21 mouse cellular contexts compared by ENCODE assay signal in genomic region chr7:73604597-73604996, GRCm38 (mm10).
DNase-seq lines count a peak whose midpoint lies in the region; ATAC-seq and TF ChIP-seq lines count a peak whose summit lies in the region.
"Had no signal": no experiment of that assay in that cellular context is flagged by ENCODE, and none has a peak within 500 bp of the region (broad histone marks: within the 10 kb centered on the region; RNA-seq: fewer than 3 reads in every experiment).

No protein-coding gene starts in this region.

- no peak for ATAC-seq in hindbrain, postnatal 0 days
- no peak for ATAC-seq in liver, embryonic 12.5 days
- ATAC-seq: forebrain, embryonic 15.5 days; forebrain, postnatal 0 days had no signal

- H3K4me3 ChIP-seq in hindbrain, embryonic 10.5 days, result no peak overlapping the region
- no peak overlapping the region for H3K4me3 ChIP-seq in hindbrain, postnatal 0 days (ENCODE audit: low read length)
- no peak overlapping the region for H3K4me3 ChIP-seq in limb, embryonic 10.5 days
- H3K4me3 ChIP-seq in liver, embryonic 12.5 days, result no peak overlapping the region
- H3K4me3 ChIP-seq: embryonic facial prominence, embryonic 12.5 days; forebrain, embryonic 12.5 days; forebrain, embryonic 15.5 days had no signal

- H3K27ac ChIP-seq in hindbrain, embryonic 10.5 days, result peak overlapping the region; percentile 40; the same call in 1 of the 2 replicates
- H3K27ac ChIP-seq in hindbrain, postnatal 0 days, result no peak overlapping the region
- H3K27ac ChIP-seq in limb, embryonic 10.5 days, result peak overlapping the region; percentile 21; the same call in 1 of the 2 replicates
- H3K27ac ChIP-seq in liver, embryonic 12.5 days, result no peak overlapping the region
- H3K27ac ChIP-seq: embryonic facial prominence, embryonic 12.5 days; forebrain, embryonic 15.5 days had no signal

- peaks cover 8% of the 10 kb centered on the region; the same call in 1 of the 2 replicates for H3K9me3 ChIP-seq in hindbrain, embryonic 10.5 days
- no peaks in the 10 kb centered on the region for H3K9me3 ChIP-seq in hindbrain, postnatal 0 days (ENCODE audit: low read length)
- 0 out of 2 replicates have a peak, but pooled peaks cover 3% of the 10 kb centered on the region for H3K9me3 ChIP-seq in limb, embryonic 10.5 days (replicated peaks)
- no peaks in the 10 kb centered on the region for H3K9me3 ChIP-seq in liver, embryonic 12.5 days (replicated peaks)
- H3K9me3 ChIP-seq: forebrain, embryonic 12.5 days; forebrain, embryonic 15.5 days had no signal

- DNase-seq in hindbrain, embryonic 10.5 days (ENCODE audit: low spot score), result no peak
- DNase-seq in hindbrain, postnatal 0 days (ENCODE audit: low spot score), result no peak
- DNase-seq in ES-CJ7 (ENCODE audit: low read depth, low spot score) (peak; percentile 74), ZHBTc4 (ENCODE audit: low read depth, low spot score) (peak; percentile 49)
- no peak for DNase-seq in limb, embryonic 10.5 days (ENCODE audit: low spot score)
- no peak for DNase-seq in cerebellum, postnatal 36 days
- no peak for DNase-seq in cerebellum, adult 9-11 months
- DNase-seq: adrenal gland, adult 2 months; adrenal gland, postnatal 10 days; adrenal gland, postnatal 25 days; cerebellum, adult 11 months; cerebellum, adult 18-20 months; cerebellum, adult 8-10 months; cerebellum, postnatal 10 days; cerebellum, postnatal 25 days; embryo, embryonic 11 days; forebrain, postnatal 0 days had no signal

- H3K4me1 ChIP-seq in hindbrain, embryonic 10.5 days (replicated peaks), result peaks cover 31% of the 10 kb centered on the region
- H3K4me1 ChIP-seq in hindbrain, postnatal 0 days (ENCODE audit: insufficient read depth, low read length), result no peaks in the 10 kb centered on the region
- H3K4me1 ChIP-seq in limb, embryonic 10.5 days, result peaks cover 38% of the 10 kb centered on the region
- H3K4me1 ChIP-seq in liver, embryonic 12.5 days, result peaks cover 62% of the 10 kb centered on the region
- H3K4me1 ChIP-seq: embryonic facial prominence, embryonic 12.5 days had no signal

- no peaks in the 10 kb centered on the region for H3K36me3 ChIP-seq in hindbrain, embryonic 10.5 days
- no peaks in the 10 kb centered on the region for H3K36me3 ChIP-seq in hindbrain, postnatal 0 days (ENCODE audit: insufficient read depth, low read length)
- H3K36me3 ChIP-seq in limb, embryonic 10.5 days, result peaks cover 2% of the 10 kb centered on the region; the same call in 1 of the 2 replicates
- H3K36me3 ChIP-seq in liver, embryonic 12.5 days, result no peaks in the 10 kb centered on the region
- H3K36me3 ChIP-seq: embryonic facial prominence, embryonic 12.5 days; forebrain, embryonic 12.5 days; forebrain, embryonic 15.5 days had no signal

- TF ChIP-seq CTCF in hindbrain, postnatal 0 days (IDR thresholded peaks at IDR 0.05; ENCODE audit: low read depth), result no peak

- no peak overlapping the region for H3K9ac ChIP-seq in hindbrain, postnatal 0 days (replicated peaks; ENCODE audit: low read length)
- H3K9ac ChIP-seq in liver, embryonic 12.5 days, result no peak overlapping the region
- H3K9ac ChIP-seq: embryonic facial prominence, embryonic 12.5 days; forebrain, embryonic 12.5 days; forebrain, embryonic 15.5 days; forebrain, postnatal 0 days had no signal

- no peaks in the 10 kb centered on the region for H3K27me3 ChIP-seq in hindbrain, embryonic 10.5 days (ENCODE audit: insufficient read depth, poor library complexity, severe bottlenecking)
- H3K27me3 ChIP-seq in hindbrain, postnatal 0 days (ENCODE audit: insufficient read depth, low read length), result no peaks in the 10 kb centered on the region
- no peaks in the 10 kb centered on the region for H3K27me3 ChIP-seq in limb, embryonic 10.5 days (ENCODE audit: low read depth, poor library complexity, severe bottlenecking)
- peaks cover 6% of the 10 kb centered on the region; the same call in 1 of the 2 replicates for H3K27me3 ChIP-seq in liver, embryonic 12.5 days (replicated peaks)
- H3K27me3 ChIP-seq: embryonic facial prominence, embryonic 12.5 days; forebrain, embryonic 12.5 days; forebrain, embryonic 15.5 days had no signal

- 48% methylated on average over 2 of the region's 2 CpGs for WGBS in hindbrain, embryonic 10.5 days
- 35% methylated on average over 2 of the region's 2 CpGs for WGBS in hindbrain, postnatal 0 days
- 57% methylated on average over 2 of the region's 2 CpGs for whole genome bisulfite sequencing in limb, embryonic 10.5 days
- WGBS in liver, embryonic 12.5 days (ENCODE audit: insufficient replicate concordance), result 66% methylated on average over 2 of the region's 2 CpGs

- no peak overlapping the region for H3K4me2 ChIP-seq in hindbrain, postnatal 0 days (ENCODE audit: low read depth, low read length)
- no peak overlapping the region for H3K4me2 ChIP-seq in liver, embryonic 12.5 days
- H3K4me2 ChIP-seq: embryonic facial prominence, embryonic 12.5 days; forebrain, embryonic 12.5 days; forebrain, embryonic 15.5 days had no signal

Comparison
In these comparisons a context has a peak if more than half of its experiments do, and no peak if none do; other contexts are left out.
1. H3K27ac ChIP-seq: peak in hindbrain, embryonic 10.5 days (single experiment) and limb, embryonic 10.5 days (single experiment); none in hindbrain, postnatal 0 days (single experiment) and liver, embryonic 12.5 days (single experiment).
2. DNase-seq: peak in ES-CJ7 (single experiment) and ZHBTc4 (single experiment); none in hindbrain, embryonic 10.5 days (single experiment), hindbrain, postnatal 0 days (single experiment), limb, embryonic 10.5 days (single experiment), cerebellum, postnatal 36 days (0 of 2) and cerebellum, adult 9-11 months (single experiment).